Mouse (Mus musculus) liver, postnatal 0 days (tissue): Measurements from ENCODE around the gene Cish.

Experiments
- CTCF ChIP-seq: sonication (generic); IDR thresholded peaks from 2 replicates; pipeline ENCODE4 v1.5.1; 2016; ENCODE audit warnings: antibody characterized with exemption, low read depth
- EP300 ChIP-seq: IDR thresholded peaks from 2 replicates; pipeline ENCODE4 v1.6.1; 2016; ENCODE audit warnings: antibody characterized with exemption, low read depth, mild to moderate bottlenecking

GRCm38 (mm10) chr9:107282951-107283350 lies 12.9 kb upstream of the Cish start:
- no peak for TF ChIP-seq CTCF
- no peak for TF ChIP-seq EP300
